Mouse (Mus musculus) limb, embryonic 13.5 days (tissue): ENCODE data around the gene Dhh. TPM values are rescaled to one million over a fixed set of nuclear protein-coding genes. Genes with fewer than 3 reads are reported as not detected.

Source experiments
- polyA plus RNA-seq: library from polyadenylated mRNA; unstranded; fragments of >200 nt; fragmentation: Nextera tagmentation; extraction: Ambion mirVana; gene quantifications from 2 replicates; pipeline ENCODE4 v1.2.1, GENCODE M21; 2015

Gene Dhh
- polyA plus RNA-seq, 1 experiment from 2014 or later, result 0.59 TPM

Other genes with a start within 250 kb of the Dhh start
- gene Ddx23, start 235.6 kb downstream of the Dhh start, polyA plus RNA-seq, result 34.5 and 35.5 TPM in 2 replicates
- gene Rnd1, start 221.1 kb downstream of the Dhh start, polyA plus RNA-seq, result 0.87 and 1.1 TPM in 2 replicates
- 0.87 and 0.90 TPM in 2 replicates for gene Ccdc65, start 190.3 kb downstream of the Dhh start, polyA plus RNA-seq
- 50.8 and 51.5 TPM in 2 replicates for gene Fkbp11, start 170.3 kb downstream of the Dhh start, polyA plus RNA-seq
- gene Arf3, start 135.3 kb downstream of the Dhh start, polyA plus RNA-seq, result 39.1 and 41.0 TPM in 2 replicates
- gene Wnt10b, start 120.4 kb downstream of the Dhh start, polyA plus RNA-seq, result 2.1 and 2.4 TPM in 2 replicates
- not detected in 2 replicates for gene Wnt1, start 108.7 kb downstream of the Dhh start, polyA plus RNA-seq
- gene Ddn, start 89.0 kb downstream of the Dhh start, polyA plus RNA-seq, result 0.05 TPM in 1 of 2 replicates, not detected in the other
- 93.4 and 94.5 TPM in 2 replicates for gene Prkag1, start 67.0 kb downstream of the Dhh start, polyA plus RNA-seq
- gene Kmt2d, start 27.3 kb downstream of the Dhh start, polyA plus RNA-seq, result 14.7 and 14.9 TPM in 2 replicates
- 18.4 and 20.1 TPM in 2 replicates for gene Rhebl1, start 4.0 kb downstream of the Dhh start, polyA plus RNA-seq
- gene Lmbr1l, start 19.7 kb upstream of the Dhh start, polyA plus RNA-seq, result 22.5 and 26.1 TPM in 2 replicates
- gene Tuba1b, start 36.0 kb upstream of the Dhh start, polyA plus RNA-seq, result 1,632 and 1,683 TPM in 2 replicates
- gene Gm49450, start 55.0 kb upstream of the Dhh start, polyA plus RNA-seq, result not detected in 2 replicates
- 1,398 and 1,426 TPM in 2 replicates for gene Tuba1a, start 55.2 kb upstream of the Dhh start, polyA plus RNA-seq
- 143 and 149 TPM in 2 replicates for gene Tuba1c, start 131.4 kb upstream of the Dhh start, polyA plus RNA-seq
- gene Prph, start 156.6 kb upstream of the Dhh start, polyA plus RNA-seq, result 1.0 and 1.2 TPM in 2 replicates
- 36.2 and 37.5 TPM in 2 replicates for gene Troap, start 176.0 kb upstream of the Dhh start, polyA plus RNA-seq
- not detected in 2 replicates for gene C1ql4, start 189.3 kb upstream of the Dhh start, polyA plus RNA-seq
- gene Dnajc22, start 194.6 kb upstream of the Dhh start, polyA plus RNA-seq, result 0.83 and 1.0 TPM in 2 replicates
- 50.3 and 50.5 TPM in 2 replicates for gene Spats2, start 227.4 kb upstream of the Dhh start, polyA plus RNA-seq